Mouse (Mus musculus) CD4-positive, CD25-positive, alpha-beta regulatory T cell, adult 4 months (primary cell): ENCODE measurements around the gene H2al1j. TPM values are rescaled to one million over a fixed set of nuclear protein-coding genes. Genes with fewer than 3 reads are reported as not detected.
"Not testable (repeated sequence)": the region's sequence is repeated elsewhere in the genome, so short reads cannot be mapped to it uniquely, and the experiment has no call there.

ENCODE experiments used
- ATAC-seq: one replicate; pipeline ENCODE4 v1.8.0; 2017
- polyA plus RNA-seq, 2 experiments: library from polyadenylated mRNA; unstranded; fragments of 100-300 nt; shearing (Covaris generic); gene quantifications; one replicate each; pipeline ENCODE4 v1.2.1; 2017

H2al1j gene
- not detected for polyA plus RNA-seq

GRCm38 (mm10) chrX:11327522-11327921 lies at the start of gene H2al1j:
TSS of gene H2al1j (plus strand) at chrX:11327822.
- not testable (repeated sequence) for ATAC-seq

DNA sequence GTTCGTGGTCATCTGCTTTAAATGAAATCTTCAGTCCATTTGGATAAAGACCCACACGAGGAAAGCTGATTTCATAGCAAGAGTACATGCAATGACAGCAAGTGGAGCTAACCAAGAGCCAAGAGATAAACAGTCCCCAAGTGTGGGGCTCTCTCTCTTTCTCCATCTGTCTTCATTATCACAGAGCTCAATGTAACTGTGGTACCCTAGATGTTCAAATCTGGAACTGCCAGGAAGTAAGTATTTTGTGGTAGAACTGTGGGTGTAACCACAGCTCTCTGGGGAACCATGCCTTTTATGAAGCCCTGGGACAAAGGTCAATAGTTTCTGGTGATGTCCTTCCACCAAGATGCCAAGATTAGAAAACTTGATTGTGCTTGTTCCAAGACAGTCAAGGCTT lies 46.9 kb upstream of the H2al1j start:
- no peak for ATAC-seq

DNA sequence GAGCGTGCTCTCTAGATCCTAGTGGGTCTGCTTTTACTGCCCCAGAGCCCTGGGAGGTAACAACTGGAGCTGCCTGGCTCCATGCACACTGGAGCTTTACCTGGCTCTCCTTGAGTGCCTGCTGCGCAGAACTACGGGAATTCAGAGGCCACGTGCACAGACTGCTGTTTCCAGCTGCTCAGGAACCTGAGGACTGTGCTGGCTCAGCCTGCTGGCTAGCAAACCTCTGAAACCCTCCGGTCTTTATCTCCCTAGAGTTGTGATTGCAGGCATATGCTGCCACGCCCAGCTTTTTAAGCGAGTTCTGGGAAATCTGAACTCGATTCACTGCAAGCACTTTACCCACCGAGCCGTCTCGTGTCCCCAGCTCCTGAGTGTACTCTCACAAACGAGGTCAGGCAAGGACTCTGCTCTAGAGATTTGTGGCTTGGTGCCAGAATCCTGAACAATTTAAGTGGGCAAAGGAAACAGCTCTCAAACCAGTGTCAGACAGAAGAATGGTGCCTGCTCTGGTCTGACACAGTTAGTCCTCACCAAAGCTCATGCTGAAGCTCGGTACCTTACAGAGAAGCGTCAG lies 39.2 kb upstream of the H2al1j start:
- no peak for ATAC-seq

GRCm38 (mm10) chrX:11289244-11289643 lies 38.4 kb upstream of the H2al1j start:
- ATAC-seq, result no peak

- not testable (repeated sequence) for ATAC-seq
These were observed 28.7 kb upstream of the H2al1j start, which contains the start of gene H2al1a for GRCm38 (mm10) chrX:11298957-11299356. TSS of gene H2al1a (plus strand) at chrX:11299257.

GRCm38 (mm10) chrX:11302132-11302531 lies 25.5 kb upstream of the H2al1j start, which contains the start of gene H2al1b:
TSS of gene H2al1b (plus strand) at chrX:11302432.
- not testable (repeated sequence) for ATAC-seq

- not testable (repeated sequence) for ATAC-seq
These were observed 22.3 kb upstream of the H2al1j start, which contains the start of gene H2al1c for GRCm38 (mm10) chrX:11305355-11305754. TSS of gene H2al1c (plus strand) at chrX:11305655.

DNA sequence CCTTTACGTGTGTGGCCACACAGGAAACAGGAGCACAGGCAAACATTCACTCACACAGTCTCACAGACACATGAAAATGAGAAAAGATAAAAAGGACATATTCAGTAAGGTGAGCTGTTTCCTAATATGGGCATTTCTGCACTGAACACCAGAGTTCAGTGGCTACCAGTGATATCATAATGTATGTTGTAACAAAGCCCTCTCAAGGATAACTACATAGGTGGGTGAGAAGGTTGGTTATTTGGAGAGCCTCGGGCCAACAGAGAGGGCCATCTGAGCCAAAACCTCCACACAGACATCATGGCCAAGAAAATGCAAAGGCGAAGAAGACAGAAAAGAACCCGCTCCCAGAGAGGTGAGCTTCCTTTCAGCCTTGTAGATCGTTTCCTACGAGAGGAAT lies 19.1 kb upstream of the H2al1j start, which contains the start of gene H2al1d:
Gene H2al1d, plus strand, starts transcription at position 301 of the 400 bp plus-strand sequence.
- ATAC-seq, result not testable (repeated sequence)

DNA sequence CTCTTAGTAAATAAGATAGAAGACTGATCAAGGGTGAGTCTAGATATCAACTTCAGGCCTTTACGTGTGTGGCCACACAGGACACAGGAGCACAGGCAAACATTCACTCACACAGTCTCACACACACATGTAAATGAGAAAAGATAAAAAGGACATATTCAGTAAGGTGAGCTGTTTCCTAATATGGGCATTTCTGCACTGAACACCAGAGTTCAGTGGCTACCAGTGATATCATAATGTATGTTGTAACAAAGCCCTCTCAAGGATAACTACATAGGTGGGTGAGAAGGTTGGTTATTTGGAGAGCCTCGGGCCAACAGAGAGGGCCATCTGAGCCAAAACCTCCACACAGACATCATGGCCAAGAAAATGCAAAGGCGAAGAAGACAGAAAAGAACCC lies 16.0 kb upstream of the H2al1j start, which contains the start of gene H2al1e:
Gene H2al1e, plus strand, starts transcription at position 301 of the 400 bp plus-strand sequence.
- not testable (repeated sequence) for ATAC-seq

DNA sequence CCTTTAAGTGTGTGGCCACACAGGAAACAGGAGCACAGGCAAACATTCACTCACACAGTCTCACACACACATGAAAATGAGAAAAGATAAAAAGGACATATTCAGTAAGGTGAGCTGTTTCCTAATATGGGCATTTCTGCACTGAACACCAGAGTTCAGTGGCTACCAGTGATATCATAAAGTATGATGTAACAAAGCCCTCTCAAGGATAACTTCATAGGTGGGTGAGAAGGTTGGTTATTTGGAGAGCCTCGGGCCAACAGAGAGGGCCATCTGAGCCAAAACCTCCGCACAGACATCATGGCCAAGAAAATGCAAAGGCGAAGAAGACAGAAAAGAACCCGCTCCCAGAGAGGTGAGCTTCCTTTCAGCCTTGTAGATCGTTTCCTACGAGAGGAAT lies 12.8 kb upstream of the H2al1j start, which contains the start of gene H2al1f:
Gene H2al1f, plus strand, starts transcription at position 301 of the 400 bp plus-strand sequence.
- not testable (repeated sequence) for ATAC-seq

- ATAC-seq, result not testable (repeated sequence)
These were observed 9.7 kb upstream of the H2al1j start, which contains the start of gene H2al1g for GRCm38 (mm10) chrX:11317956-11318355. TSS of gene H2al1g (plus strand) at chrX:11318256.

GRCm38 (mm10) chrX:11321192-11321591 lies 6.4 kb upstream of the H2al1j start, which contains the start of gene H2al1h:
TSS of gene H2al1h (plus strand) at chrX:11321492.
- not testable (repeated sequence) for ATAC-seq

GRCm38 (mm10) chrX:11324359-11324758 lies 3.3 kb upstream of the H2al1j start, which contains the start of gene H2al1i:
TSS of gene H2al1i (plus strand) at chrX:11324659.
- not testable (repeated sequence) for ATAC-seq

- no peak for ATAC-seq
These were observed 18.1 kb downstream of the H2al1j start for GRCm38 (mm10) chrX:11345762-11346161.

DNA sequence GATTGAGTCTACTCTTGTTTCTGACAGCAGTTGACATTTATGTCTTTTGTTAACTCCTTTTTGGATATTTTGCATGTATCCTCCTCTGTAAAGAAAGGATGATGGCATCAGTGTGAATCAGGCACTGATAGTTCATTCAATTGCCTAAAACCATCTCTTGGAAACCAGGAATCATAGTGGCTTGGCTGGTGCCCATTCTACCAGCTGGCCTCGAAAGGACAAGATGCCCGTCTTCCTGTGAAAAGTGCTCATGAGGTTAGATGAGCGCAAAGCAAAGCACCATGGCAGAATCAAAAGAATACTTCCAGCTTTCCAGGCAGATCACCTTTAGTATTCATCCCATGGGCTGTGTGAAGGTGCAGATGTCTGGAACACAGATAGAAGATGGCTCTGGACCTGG lies 19.1 kb downstream of the H2al1j start:
- no peak for ATAC-seq

GRCm38 (mm10) chrX:11360823-11361222 lies 33.2 kb downstream of the H2al1j start:
- no peak for ATAC-seq

DNA sequence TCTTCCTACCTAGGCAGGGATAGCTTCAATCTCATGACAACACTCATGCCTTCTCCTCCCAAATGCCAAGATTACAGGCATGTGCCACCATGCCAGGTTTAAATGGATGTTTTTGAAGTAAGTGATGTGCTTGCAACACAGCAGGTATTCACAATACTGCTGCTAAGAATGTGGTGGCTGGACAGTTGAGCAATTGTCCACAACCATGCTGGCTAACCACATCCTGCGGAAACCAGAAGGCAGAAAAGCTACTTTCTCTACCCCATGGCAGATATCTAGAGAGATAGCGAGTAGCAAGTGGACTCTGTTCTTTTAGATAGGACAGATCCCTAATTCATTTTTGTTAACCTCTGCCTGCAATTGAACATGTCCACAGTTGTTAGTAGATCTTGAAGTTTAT lies 33.6 kb downstream of the H2al1j start:
- ATAC-seq, result no peak

DNA sequence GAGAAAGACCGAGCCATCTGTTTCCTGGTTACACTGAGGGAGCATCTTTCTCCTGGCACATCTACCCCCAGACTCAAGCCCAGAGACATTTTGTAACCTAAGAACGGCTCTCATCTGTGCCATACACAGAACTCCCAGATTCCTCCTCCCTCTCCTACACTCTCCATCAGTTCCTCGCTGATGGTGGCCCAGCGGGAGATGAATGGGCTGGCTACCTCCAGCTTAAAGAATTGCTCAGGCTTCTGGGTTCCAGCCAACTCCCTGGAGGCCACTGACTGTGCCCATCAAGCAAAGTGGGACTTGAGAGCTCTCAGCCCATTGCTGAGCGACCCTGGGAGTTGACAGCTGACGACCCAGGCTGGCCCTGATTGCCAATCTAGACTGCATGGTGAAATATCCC lies 36.3 kb downstream of the H2al1j start:
- no peak for ATAC-seq

- ATAC-seq, result no peak
These were observed 37.5 kb downstream of the H2al1j start for GRCm38 (mm10) chrX:11365151-11365550.

Other genes with a start within 250 kb of the H2al1j start
- not detected for gene H2al1a, start 28.6 kb upstream of the H2al1j start, polyA plus RNA-seq
- not detected for gene H2al1b, start 25.4 kb upstream of the H2al1j start, polyA plus RNA-seq
- gene H2al1c, start 22.2 kb upstream of the H2al1j start, polyA plus RNA-seq, result not detected
- not detected for gene H2al1d, start 19.0 kb upstream of the H2al1j start, polyA plus RNA-seq
- gene H2al1e, start 15.9 kb upstream of the H2al1j start, polyA plus RNA-seq, result not detected
- not detected for gene H2al1f, start 12.7 kb upstream of the H2al1j start, polyA plus RNA-seq
- gene H2al1g, start 9.6 kb upstream of the H2al1j start, polyA plus RNA-seq, result not detected
- not detected for gene H2al1h, start 6.3 kb upstream of the H2al1j start, polyA plus RNA-seq
- gene H2al1i, start 3.2 kb upstream of the H2al1j start, polyA plus RNA-seq, result not detected